Mouse (Mus musculus): ENCODE results near the gene Mob1a.

The Mob1a gene

GRCm38 (mm10) chr6:83381510-83382491 is 56.0 kb downstream of the Mob1a start:
- DNase-seq (ENCODE audit: low spot score in 2 of 2), result no peak

DNA sequence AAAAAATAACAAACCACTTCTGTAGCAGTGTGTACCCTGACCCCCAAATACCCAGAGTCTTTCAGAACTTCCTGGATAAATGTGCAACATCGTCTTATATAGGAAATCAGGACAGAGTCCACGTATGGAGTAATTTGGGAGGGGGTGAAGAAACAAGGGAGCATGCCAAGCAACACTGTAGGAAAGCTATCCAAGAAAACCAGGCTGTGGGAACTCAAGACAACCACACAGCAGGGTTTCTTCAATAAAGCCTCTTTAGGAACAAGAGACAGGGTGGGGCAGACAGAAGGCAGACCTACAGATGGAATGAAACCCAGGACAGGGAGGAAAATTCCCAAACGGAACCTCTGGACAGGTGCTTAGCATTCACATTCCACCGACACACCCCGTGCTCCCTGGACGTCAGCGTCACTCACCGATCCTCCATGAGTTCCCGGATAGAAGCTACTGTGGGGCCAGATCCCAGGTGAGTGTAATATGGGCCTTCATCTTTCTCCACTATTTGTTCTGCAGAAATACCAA is 59.8 kb downstream of the Mob1a start:
- DNase-seq (ENCODE audit: low spot score in 2 of 2), result no peak

GRCm38 (mm10) chr6:83392166-83392780 is 66.5 kb downstream of the Mob1a start:
- no peak for DNase-seq (ENCODE audit: low spot score in 2 of 2)
